Mouse (Mus musculus) adrenal gland (tissue): ENCODE results near the gene Gas7.

Experiments used
- intact Hi-C: fragments of 180-260 bp; cut with DNase I; formaldehyde crosslinking; loops from one replicate; pipeline ENCODE4 v1.15.1; 2025

Gene Gas7

DNA sequence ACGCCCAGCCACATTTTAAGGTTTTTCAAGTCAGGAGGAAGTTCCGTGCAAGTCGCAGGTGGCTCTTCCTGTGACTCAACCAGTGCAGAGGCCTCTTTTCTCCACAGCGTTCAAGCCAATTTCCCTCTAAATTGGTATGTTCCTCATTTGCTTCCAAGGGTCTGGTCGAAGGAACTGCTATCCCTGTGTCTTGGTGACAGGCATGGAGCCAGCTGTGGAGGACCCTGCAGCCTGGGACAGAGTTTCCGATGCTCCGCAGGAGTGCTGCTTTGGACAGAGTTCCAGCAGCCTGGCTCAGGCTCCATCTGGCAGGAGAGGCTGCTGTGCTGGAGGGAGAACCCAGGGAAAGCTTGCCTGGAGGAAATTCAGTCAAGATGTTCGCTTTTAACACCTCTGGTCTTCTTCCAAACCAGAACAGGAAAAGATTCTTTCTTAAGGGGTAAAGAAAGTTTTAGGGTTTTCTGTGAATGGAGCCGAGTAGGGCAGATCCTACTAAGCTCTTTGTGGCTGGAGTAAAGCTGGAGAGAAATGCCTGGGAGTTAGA is 27.1 kb downstream of the Gas7 start:
- intact Hi-C loops: no loop called here

DNA sequence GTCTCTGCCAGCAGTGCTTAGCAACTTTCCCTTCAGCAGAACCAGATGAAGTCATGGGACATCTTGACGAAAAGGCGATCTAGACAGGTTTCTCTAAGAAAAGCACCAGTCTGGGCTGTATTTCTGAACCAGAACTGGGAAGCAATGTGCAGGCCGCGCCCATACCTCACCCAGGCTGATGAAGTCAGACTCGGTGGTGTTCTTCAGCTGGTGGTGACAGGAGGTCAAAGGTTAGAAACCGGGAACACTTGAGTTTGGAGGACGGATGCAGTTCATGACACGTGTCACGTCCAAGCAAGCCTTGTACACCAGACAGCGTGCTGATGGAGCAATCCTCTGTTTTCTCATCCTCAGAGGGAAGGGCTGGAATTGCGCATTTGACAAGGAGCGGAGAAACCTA is 32.9 kb downstream of the Gas7 start:
- intact Hi-C loops: no loop called here

DNA sequence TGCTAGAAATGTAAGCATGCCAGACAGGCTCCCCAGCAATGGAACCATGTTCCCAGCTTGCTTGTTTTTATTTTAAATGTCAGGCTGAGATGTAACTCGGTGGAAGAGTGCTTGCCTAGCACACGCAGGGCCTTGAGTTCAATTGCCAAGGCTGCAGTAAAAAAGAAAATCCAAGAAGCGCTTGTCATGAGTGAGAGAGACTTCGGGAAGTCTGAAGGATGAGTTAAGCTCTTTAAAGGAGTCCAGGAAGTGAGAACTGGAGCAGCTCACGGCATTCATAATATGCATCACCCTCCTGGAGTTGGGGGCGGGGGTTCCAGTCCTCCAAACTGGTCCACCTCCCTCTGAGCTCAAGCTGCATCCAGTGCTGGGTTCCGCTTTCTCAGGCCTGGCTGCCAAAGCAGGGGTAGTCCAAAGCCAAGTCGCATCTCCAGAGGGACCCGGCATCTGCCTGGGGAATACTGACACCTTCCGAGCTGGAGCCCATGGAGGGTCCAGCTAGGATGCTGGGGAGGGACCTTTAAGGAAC is 34.5 kb downstream of the Gas7 start:
- intact Hi-C loops: no loop called here

DNA sequence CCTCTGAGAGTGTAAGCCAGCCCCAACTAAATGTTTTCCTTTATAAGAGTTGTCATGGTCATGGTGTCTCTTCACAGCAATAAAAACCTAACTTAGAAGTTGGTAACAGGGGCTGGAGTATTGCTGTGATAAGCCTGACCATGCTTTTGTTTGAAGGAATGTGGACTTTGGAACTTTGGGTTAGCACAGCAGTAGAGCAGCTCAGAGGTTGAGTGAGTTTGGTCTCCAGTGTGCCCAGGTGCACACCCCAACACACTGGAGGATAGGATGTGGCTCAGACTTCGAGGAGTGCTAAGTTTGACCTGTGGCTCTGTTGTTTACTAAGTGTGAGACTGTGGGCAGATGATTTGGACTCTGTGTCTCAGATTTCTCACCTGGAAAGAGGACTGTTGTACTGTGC is 41.6 kb downstream of the Gas7 start:
- intact Hi-C loops: no loop called here

DNA sequence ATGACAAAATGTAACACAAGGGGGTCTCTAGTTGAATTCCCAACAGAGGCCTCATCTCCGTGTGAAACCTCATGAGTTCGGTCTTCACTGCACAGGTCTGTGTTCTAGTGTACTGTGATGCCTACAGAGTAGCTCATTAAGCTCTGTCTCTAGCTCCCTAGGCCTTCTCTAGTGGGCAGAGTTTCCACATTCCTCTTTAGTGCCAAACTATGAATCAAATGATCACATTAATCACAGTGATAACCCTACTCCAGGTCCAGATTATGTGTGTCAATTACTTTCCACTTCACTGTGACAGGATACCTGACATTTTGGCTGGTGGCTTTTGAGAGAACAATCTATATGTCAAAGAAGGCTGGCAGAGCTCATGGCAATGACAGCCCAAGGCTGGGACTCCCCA is 44.9 kb downstream of the Gas7 start:
- intact Hi-C loops: no loop called here

GRCm38 (mm10) chr11:67501468-67502244 is 46.4 kb downstream of the Gas7 start:
- intact Hi-C loops: no loop called here

DNA sequence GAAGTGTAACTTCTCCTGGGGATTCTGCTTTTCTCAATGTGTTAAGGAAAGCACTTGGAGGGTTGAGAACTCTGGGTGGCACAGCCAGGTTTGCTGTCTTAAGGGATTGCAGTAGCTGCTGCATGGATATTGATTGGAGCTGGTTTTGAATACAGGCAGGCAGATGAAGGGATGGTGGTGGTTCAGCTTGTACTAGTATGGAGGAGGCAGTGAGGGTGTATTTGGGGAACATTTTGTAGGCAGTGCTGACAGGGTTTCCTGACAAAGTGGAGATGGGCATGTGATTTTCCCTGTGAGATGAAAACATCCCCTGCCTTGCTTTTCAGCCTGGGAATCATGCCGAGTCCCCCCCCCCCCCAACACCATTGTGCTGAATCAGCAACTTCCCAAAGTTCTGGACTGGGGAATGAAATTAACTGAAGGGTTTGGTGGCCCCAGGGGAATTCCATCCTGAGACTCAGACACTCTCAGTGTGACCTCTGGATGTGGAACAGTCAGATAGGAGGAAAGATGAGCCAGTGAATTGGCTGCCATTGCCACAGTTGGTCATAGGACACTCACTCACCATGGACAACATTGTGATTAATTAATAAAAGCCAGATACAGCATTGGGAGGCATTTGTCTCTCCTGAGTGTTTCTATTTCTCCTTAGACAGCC is 54.1 kb downstream of the Gas7 start:
- intact Hi-C loops: no loop called here

- intact Hi-C loops: no loop called here
Measured at GRCm38 (mm10) chr11:67510831-67511230, 55.6 kb downstream of the Gas7 start.

GRCm38 (mm10) chr11:67513001-67513400 is 57.8 kb downstream of the Gas7 start:
- intact Hi-C loops: no loop called here

- intact Hi-C loops: no loop called here
Measured at GRCm38 (mm10) chr11:67514401-67514800, 59.2 kb downstream of the Gas7 start.

- intact Hi-C loops: no loop called here
Measured at GRCm38 (mm10) chr11:67515020-67515911, 60.0 kb downstream of the Gas7 start.

GRCm38 (mm10) chr11:67515912-67516305 is 60.7 kb downstream of the Gas7 start:
- intact Hi-C loops: no loop called here

DNA sequence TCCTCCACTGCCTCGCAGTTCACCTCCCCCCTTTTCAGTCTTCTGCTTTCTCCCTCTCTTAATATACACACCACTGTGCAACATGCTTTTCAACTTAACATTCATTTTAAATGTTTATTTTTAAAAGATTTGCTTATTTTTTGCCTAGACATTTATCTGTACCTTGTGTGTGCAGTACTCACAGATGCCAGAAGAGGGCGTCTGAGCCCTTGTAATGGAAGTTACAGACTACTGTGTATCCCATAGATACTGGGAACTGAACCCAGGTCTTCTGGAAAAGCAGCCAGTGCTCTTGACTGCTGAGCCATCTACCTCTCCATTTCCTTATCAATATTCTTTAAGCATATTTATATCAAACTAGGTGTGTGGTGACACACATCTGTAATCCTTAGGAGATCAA is 62.5 kb downstream of the Gas7 start:
- intact Hi-C loops: no loop called here

DNA sequence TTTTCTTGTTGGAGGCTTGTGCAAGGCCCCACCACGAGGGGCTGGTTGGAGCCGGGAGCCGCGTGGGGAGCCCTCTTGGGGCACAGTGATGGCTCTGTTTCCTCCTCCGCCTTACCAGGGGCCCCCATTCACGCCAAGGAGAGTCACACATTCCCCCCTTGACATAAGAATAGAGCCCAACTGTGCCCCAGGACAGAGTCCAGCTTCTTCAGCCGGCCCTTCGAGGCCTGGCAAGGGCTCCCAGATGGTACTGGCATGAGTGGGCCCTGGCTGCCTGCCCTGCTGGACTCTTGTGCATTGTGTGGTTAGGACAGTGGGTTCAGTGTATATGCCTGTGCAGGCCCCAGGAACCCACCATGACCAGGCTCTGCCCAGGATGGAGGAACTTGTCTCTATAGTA is 63.7 kb downstream of the Gas7 start:
- intact Hi-C loops: no loop called here

GRCm38 (mm10) chr11:67522671-67523070 is 67.4 kb downstream of the Gas7 start:
- intact Hi-C loops: no loop called here

- intact Hi-C loops: no loop called here
Measured at GRCm38 (mm10) chr11:67523806-67524205, 68.6 kb downstream of the Gas7 start.

DNA sequence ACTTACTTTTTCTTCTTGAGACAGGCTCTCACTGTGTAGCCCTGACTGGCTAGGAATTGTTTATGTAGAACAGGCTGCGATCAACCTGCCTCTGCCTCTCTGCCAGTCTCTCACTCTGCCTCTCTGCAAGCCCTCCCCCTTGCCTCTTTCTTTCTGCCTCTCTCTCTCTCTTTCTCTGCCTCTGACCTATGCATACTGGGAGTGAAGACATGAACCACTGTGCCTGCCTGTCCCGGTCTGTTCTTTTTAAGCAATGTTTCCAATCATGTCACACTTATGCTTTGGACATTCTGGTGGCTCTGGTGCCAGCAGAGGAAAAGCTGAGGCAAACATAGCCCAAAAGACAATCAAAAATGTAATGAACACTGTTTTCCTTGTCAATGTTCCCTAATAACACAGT is 69.5 kb downstream of the Gas7 start:
- intact Hi-C loops: no loop called here

DNA sequence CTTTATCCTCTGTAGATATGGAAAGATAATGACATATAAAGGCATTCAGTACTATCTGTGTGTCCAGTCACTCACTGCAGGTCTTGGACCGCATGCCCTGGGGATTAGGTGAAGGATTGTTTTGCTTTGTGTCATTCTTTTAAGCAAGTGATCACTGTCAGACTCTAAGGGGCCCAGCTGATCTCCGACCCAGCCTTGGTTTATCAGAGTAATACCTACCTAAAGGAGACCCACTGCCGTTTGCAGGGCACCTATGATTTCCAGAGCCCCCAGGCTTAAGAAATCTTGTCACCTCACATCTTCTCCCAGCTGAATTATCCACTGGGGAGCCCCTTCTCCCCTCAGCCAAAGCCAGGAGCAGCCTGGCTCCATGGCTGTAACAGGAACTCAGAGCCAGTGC is 70.6 kb downstream of the Gas7 start:
- intact Hi-C loops: no loop called here

GRCm38 (mm10) chr11:67526621-67527545 is 71.6 kb downstream of the Gas7 start:
- intact Hi-C loops: no loop called here

DNA sequence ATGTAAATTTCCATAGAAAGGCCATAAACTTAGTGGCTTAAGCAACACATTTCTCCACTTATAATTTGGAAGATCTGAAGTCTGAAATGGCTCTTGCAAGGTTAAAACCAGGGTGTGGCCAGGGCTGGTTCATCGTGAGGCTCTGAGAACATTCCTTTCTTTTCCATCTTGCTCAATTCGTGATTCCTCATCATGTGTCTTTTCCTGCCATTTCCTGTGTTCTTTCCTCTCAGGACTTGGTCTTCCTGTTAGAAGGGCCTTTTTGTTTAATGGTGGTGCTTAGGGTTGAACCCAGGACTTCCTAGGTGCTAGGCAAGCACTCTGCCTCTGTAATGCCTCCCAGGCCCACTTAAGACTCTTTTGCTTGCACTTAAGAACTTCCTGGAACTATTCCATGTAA is 76.0 kb downstream of the Gas7 start:
- intact Hi-C loops: no loop called here
